ENCODE assay signal across 12 mouse cellular contexts in the genomic region with DNA sequence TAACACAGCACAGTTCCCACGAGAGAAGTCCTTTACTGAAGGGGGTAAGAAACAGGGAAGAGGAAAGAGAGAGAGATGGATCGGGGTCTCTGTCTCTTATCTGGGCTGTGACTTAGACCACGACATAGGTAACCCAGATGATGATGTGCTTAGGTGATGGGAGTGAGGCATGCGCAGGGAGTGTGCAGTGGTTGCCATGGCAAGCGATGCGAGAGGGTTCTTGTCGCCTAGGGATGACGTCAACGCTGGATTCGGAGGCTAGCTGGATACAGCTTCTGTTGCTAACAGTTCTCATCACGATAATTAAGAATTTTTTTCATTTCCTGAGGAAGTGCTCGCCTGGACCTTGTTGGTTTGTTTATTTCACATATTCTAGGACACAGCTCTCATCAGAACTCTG. TPM values are rescaled to one million over a fixed set of nuclear protein-coding genes. Genes with fewer than 3 reads are reported as not detected.
DNase-seq lines count a peak whose midpoint lies in the region; TF ChIP-seq lines count a peak whose summit lies in the region.
"Had no signal": no experiment of that assay in that cellular context is flagged by ENCODE, and none has a peak within 500 bp of the region (broad histone marks: within the 10 kb centered on the region; RNA-seq: fewer than 3 reads in every experiment).

No protein-coding gene starts in this region.

- no peaks in the 10 kb centered on the region for H3K36me3 ChIP-seq in ES-Bruce4 (ENCODE audit: control insufficient read depth, insufficient read depth, low read length, poor library complexity, severe bottlenecking)
- H3K36me3 ChIP-seq: hindbrain, embryonic 12.5 days; neural tube, embryonic 12.5 days had no signal

- H3K9me3 ChIP-seq in ES-Bruce4 (replicated peaks; ENCODE audit: control insufficient read depth, insufficient read depth, low read length, poor library complexity, severe bottlenecking) = no peaks in the 10 kb centered on the region
- H3K9me3 ChIP-seq: hindbrain, embryonic 12.5 days; neural tube, embryonic 12.5 days had no signal

- no peak for TF ChIP-seq CTCF in ES-Bruce4 (IDR thresholded peaks at IDR 0.05; ENCODE audit: low read depth, low read length)
- TF ChIP-seq CTCF in cortical plate, adult 2 months (IDR thresholded peaks at IDR 0.05; ENCODE audit: extremely low read depth, insufficient read depth, low read length) = no peak

- H3K4me3 ChIP-seq in ES-Bruce4 (ENCODE audit: low read depth, low read length) = 0 out of 2 replicates have a peak overlapping the region, but pooled peaks have one; percentile 32
- 0 out of 2 replicates have a peak overlapping the region, but pooled peaks have one; percentile 1 for H3K4me3 ChIP-seq in cortical plate, adult 2 months (ENCODE audit: insufficient read depth, low read length)
- H3K4me3 ChIP-seq: hindbrain, embryonic 12.5 days; neural tube, embryonic 12.5 days had no signal

- peaks cover 4% of the 10 kb centered on the region for H3K4me1 ChIP-seq in ES-Bruce4 (ENCODE audit: control insufficient read depth, insufficient read depth, low read length)
- no peaks in the 10 kb centered on the region for H3K4me1 ChIP-seq in cortical plate, adult 2 months (ENCODE audit: control insufficient read depth, insufficient read depth, low read length)
- H3K4me1 ChIP-seq: hindbrain, embryonic 12.5 days; neural tube, embryonic 12.5 days had no signal

- H3K9ac ChIP-seq in ES-Bruce4 (ENCODE audit: low read depth, poor library complexity, severe bottlenecking) = peak overlapping the region; percentile 37
- H3K9ac ChIP-seq: hindbrain, embryonic 12.5 days; neural tube, embryonic 12.5 days had no signal

- TF ChIP-seq POLR2A in ES-Bruce4 (IDR thresholded peaks at IDR 0.05; ENCODE audit: insufficient read depth, low read length) = no peak
- TF ChIP-seq POLR2A in cortical plate, adult 2 months (IDR thresholded peaks at IDR 0.05; ENCODE audit: extremely low read depth, insufficient read depth, low read length) = peak; percentile 62; the same call in 1 of the 2 replicates

- peak overlapping the region; percentile 90 for H3K27ac ChIP-seq in ES-Bruce4 (ENCODE audit: insufficient read depth, low read length)
- no peak overlapping the region for H3K27ac ChIP-seq in cortical plate, adult 2 months (ENCODE audit: insufficient read depth, low read length)
- H3K27ac ChIP-seq: hindbrain, embryonic 12.5 days; neural tube, embryonic 12.5 days had no signal

- intact Hi-C loops in left cerebral cortex, postnatal 36 days (cut with DNase I) = no loop called here
- intact Hi-C loops in gastrocnemius, postnatal 14 days (cut with DNase I; ENCODE audit: low total_unique reads) = loop anchor here (10.0 kb wide), 1 partner anchor 61 kb away; no protein-coding TSS in a partner anchor

- H3K27me3 ChIP-seq in ES-Bruce4 (ENCODE audit: control insufficient read depth, insufficient read depth, low read length, poor library complexity, severe bottlenecking) = no peaks in the 10 kb centered on the region
- H3K27me3 ChIP-seq: neural tube, embryonic 12.5 days had no signal

- peak; percentile 76 for DNase-seq in layer of hippocampus, adult 9-11 months
- DNase-seq in left cerebral cortex, postnatal 36 days (ENCODE audit: low spot score in 2 of 2) = peak; percentile 70 to 78
- no peak for DNase-seq in cerebellum, postnatal 4 days (ENCODE audit: low spot score in 2 of 2)
- no peak for DNase-seq in gastrocnemius, postnatal 14 days
- DNase-seq in spleen, postnatal 4 days (ENCODE audit: low spot score in 2 of 2) = no peak
- no peak for DNase-seq in cerebellum, adult 9-11 months
- DNase-seq: cerebellum, postnatal 10 days; midbrain, embryonic 14.5 days had no signal

- peak; percentile 35; the same call in 1 of the 2 replicates for TF ChIP-seq EP300 in ES-Bruce4 (IDR thresholded peaks at IDR 0.05; ENCODE audit: insufficient read depth, low read depth, low read length)

RNA-seq across cellular contexts. Expression of gene Tgif1, which starts 27.1 kb away (rescaled TPM):
- polyA plus RNA-seq in ES-Bruce4 (2011; ENCODE audit: insufficient read depth, insufficient read length, low read depth, missing spikeins) = 218 and 227 TPM in 2 replicates
- 2.2 and 3.3 TPM in 2 replicates for polyA plus RNA-seq in cortical plate, adult 2 months (2012; rRNA removed)
- 1 to 10 TPM in 1 of 2 experiments, under 1 TPM in 1; 0.99 to 1.2 TPM for total RNA-seq in left cerebral cortex, postnatal 36 days (2021)
- total RNA-seq in gastrocnemius, postnatal 14 days (2021) = 1 to 10 TPM; 7.2 to 7.3 TPM

Comparison
In these comparisons a context has a peak if more than half of its experiments do, and no peak if none do; other contexts are left out.
1. DNase-seq: peak in layer of hippocampus, adult 9-11 months (single experiment) and left cerebral cortex, postnatal 36 days (2 of 2); none in cerebellum, postnatal 4 days (0 of 2), gastrocnemius, postnatal 14 days (single experiment), spleen, postnatal 4 days (0 of 2) and cerebellum, adult 9-11 months (single experiment).